Mouse (Mus musculus) cerebellum, adult 11 months (tissue): Measurements from ENCODE around the gene Smad3.
A peak's percentile ranks its signal among the peaks of the same experiment; 100 is the strongest.

Source experiments
- DNase-seq: peaks from one replicate; pipeline ENCODE4 v3.0.0; 2022

Smad3 gene

GRCm38 (mm10) chr9:63657167-63657566, 100.6 kb downstream of the Smad3 start:
- no peak for DNase-seq

- no peak for DNase-seq
Observed at GRCm38 (mm10) chr9:63655092-63655491, 102.7 kb downstream of the Smad3 start.

DNA sequence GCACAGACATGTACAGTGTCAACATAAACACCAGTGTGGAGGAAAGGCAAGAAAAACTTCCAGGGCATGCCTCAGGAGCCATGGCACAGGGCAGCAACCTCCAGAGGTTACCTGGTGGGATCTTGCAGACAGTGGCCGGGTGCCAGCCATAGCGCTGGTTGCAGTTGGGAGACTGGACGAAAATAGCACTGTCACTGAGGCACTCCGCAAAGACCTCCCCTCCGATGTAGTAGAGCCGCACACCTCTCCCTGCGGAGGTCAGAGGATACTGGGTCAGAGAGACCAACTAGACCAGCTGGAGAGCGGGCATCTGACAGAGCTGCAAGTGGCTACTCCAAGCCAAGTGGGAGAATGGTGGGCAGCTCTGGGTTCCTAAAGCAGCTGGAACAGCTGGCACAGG, 103.2 kb downstream of the Smad3 start:
- DNase-seq: no peak

DNA sequence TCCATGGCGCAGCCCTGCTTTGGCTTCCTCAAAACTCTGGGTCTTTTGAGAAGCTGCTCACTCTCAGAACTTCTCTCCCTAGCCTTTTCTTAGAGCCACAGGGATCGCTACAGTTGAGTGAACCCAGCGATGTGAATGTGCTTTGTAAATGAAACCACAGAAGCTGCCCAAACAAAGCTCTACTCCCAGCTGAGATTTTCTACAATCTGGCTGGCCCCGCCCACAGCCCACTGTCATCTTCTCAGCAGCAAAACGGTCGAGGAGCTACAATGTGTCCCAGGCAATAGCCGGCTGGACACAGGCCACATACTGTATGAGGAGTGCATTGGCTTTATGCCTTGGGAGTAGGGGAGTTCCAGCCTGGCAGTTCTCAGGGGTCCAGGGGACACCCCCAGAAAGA, 104.1 kb downstream of the Smad3 start:
- DNase-seq: no peak

DNA sequence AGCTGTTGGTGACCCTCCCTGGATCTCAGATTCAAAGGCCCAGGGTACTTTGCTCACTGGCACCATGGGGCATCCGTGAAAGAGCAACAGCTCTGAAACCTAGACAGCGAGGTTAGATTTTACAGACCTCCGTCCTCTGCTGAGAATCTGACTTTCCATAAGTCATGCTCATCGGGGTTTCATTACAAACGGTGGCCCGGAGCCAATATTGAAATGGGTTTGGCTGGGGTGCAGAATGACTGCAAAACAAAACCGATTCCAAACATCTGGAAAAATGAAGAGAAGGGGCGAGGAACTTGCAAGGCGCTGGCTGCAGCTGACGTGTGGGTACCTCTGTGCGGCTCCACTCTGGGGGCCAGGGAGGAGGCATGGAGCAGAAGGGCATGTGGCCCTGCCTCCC, 106.2 kb downstream of the Smad3 start:
- no peak for DNase-seq

DNA sequence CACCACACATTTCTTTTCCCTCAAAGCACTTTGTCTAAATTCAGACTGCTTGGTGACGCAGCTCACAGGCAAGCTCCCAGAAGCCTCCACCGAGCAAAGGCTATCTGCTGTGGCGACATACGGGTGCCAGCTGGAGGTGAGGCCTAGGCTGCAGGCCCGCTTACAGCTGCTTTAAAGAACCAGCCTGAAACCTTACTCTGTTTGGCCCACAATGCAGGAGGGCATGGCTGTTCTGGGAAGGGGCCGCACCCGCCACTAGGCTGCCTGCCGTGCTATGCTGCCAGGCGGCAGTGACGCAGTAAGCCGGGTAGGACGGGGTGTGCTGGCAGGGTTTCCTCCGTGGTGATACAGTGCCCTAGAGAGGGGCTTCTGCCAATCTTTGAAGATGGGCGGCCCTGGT, 106.9 kb downstream of the Smad3 start:
- DNase-seq: peak; percentile 49

DNA sequence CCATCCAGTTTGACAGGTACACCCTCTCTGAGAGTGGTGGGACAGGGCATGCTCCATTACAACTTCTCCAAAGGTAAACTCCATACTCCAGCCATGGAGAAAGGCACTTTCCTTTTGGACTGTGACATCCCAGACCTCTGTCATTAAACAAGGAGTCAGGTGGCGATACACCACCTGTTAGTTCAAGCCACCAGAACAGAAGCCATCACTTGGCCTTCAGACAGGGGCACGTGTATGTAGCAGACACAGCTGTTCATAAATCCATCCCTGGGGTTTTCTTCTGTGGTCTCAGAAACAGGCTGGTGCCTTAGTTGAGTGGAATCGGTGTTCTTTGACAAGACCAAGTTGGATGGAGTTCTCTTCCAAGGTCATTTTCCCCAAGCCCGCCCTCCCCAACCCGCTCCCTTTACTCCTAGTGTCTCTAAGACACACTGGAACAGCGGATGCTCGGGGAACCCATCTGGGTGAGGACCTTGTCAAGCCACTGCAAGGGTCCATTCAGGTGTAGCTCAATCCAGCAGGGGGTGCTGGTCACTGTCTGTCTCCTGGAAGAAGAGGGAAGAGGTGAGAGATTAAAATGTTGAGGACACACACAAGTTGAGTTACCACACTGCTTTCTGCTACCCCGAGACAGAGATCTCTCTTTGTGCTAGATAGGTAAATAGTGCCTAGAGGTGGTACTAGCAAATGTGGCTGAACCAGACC, 107.8 kb downstream of the Smad3 start:
- DNase-seq: no peak

DNA sequence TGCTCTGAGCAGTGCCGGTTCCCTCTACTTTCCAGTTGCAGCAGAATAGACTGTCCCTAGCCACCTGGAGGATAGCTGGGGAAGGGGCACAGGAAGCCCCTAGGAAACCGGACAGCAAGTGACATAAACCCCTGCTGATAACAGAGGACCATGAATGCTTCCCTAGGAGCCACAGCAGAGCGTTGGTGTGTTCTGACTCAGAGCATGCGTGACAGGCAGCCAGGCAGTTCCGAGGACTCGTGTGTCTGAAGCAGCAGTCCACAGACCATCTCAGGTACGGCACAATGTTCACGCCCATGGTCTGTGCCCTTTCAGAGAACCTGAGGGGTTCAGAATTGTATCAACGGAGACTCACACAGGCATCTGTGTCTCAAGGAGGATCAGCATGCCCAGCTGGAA, 109.3 kb downstream of the Smad3 start:
- DNase-seq: no peak

DNA sequence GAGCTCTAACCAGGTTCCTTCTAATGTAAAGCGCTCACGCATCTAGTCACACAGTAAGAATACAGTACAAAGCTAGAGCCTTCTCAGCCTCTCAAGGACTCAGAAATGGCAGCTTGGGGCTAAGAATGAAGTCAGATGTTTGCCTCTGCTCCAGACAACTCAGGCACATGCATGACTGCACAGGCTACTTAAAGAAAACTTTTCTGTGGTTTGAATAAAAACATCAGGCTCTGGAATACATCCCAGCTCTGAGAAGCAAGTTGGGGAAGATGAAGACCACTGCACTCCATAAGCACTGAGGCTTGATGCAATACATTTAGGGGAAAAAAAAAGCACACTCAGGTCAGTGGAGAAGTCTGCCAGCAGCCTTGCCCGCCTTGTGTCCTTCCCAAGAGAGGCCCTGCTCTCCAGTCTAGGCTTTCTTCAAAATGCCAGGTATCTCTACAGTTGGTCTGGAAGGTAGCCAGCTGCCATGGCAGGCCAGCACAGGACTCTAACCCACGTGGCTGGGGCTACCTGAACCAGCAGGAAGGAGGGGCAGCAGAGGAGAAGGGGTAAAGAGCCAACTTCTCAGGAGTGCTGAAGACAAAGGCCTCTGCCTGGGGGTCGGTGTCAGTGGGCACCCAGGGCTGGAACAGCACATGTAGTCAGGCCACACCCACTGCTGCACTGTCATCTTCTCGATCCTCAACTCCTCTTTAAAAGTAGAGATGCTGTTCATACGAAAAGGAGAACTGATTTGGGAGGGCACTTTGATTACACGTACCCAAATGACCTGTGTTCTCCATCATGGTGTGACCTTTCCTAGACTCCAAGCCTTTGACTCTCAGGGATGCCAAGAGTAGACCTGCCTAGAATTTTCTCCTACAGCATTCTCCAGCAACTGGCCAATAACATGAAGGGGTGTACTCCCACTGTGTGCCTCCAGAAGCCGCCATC, 109.9 kb downstream of the Smad3 start:
- no peak for DNase-seq

DNA sequence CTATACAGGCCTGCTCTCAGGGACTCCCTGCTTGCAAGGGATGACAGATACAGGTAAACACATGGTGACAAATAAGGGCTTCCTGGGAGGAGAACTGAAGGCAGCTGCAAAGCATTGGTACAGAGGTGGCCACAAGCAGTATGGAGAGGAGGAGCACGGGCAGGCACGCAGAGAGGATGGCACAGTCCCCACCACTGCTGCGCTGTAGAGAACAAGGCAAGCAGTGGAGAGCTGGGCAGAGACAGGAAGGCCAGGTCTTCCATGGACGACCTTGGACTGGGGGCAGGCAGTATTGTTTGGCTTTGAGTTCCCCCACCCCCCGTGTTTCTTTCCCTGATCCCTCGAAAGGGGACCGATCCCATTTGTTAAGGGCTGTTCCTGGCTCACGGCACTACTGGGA, 112.7 kb downstream of the Smad3 start:
- no peak for DNase-seq

GRCm38 (mm10) chr9:63644011-63644410, 113.8 kb downstream of the Smad3 start:
- no peak for DNase-seq

- no peak for DNase-seq
Observed at GRCm38 (mm10) chr9:63641983-63642646, 115.7 kb downstream of the Smad3 start.

GRCm38 (mm10) chr9:63636113-63636512, 121.7 kb downstream of the Smad3 start:
- DNase-seq: no peak

DNA sequence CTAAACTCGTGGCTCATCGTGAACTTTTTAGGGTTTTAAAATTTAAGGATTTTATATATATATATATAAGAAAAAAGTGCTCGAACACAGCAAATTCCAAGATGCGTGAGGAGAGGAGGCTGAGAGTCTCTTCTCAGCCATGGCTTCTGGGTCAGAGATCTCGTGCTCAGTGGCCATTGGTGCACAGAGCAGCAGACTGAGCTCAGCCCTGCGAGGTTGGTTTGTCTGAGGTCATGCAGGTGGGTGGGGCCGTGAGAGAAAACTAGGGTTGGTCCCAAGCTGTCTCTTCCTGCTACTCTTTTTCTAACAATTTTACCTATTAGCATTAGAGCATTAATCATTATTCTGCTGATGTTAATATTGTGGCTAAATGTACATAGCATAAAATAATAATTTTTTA, 124.5 kb downstream of the Smad3 start:
- no peak for DNase-seq

DNA sequence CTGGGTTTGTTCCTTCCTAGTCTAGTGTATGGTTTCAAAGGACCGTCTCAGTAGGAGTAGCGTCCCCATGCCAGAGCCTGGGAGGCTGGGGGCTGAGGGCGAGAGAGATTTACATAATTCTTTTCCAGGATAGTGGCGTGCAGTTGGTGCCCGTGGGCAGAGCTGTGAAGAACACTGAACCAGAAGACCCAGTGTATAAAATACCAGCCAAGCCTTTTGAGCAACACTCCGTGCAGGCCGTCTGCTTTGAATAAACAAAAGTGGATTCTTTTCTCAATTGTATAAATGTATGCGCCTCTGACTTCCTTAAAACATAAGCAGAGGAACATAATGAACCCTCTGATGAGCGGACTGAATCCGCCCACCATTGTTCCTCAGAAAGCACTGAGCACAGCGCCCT, 124.9 kb downstream of the Smad3 start:
- no peak for DNase-seq

DNA sequence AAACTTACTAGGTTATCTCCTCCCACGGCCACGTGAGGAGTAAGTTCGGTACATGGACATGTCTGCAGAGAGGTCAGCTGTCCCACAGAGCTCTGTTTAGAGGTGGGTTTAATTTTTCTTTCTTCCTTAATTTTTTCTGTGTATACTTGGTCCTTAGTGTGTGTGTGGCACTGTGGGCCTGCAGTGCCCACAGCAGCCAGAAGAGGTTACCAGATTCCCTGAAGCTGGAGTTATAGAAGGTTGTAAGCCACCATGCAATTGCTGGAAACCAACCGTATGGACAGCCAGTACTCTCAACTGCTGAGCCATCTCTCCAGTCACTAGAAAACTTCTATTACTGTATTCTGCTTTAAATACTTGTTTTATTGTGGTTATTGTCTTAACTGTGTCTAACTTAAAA, 125.7 kb downstream of the Smad3 start:
- no peak for DNase-seq

DNA sequence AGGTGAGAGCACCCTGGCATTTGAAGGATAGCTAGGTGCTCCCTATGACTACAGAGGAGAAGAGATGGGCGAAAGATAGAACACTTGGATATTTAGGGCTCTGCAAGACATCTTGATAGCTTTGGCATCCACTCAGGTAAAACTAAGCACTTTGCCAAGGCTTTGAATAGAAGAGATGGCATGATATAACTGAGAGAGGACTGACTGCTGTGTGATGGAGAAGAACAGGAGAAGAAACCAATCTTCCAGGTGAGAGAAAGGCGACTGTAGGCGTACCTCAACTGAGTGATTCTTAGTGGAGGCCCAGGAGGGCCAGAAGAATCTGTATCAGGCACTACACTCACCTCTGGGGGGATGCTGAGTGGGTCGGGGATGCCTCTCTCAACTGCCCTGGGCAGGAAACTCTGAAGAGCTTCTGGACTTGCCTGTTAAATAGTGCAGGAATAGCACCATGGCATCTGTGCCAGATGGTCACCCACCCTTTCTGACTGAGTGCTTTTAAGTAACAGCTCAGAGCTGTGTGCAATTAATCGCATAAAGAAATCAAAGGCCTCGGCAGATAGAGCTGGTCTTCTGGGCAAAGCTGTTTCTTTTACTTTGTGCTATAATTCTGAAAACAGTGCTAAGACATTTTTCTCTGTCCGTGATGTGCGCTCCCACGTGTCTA, 132.6 kb downstream of the Smad3 start:
- DNase-seq: no peak

DNA sequence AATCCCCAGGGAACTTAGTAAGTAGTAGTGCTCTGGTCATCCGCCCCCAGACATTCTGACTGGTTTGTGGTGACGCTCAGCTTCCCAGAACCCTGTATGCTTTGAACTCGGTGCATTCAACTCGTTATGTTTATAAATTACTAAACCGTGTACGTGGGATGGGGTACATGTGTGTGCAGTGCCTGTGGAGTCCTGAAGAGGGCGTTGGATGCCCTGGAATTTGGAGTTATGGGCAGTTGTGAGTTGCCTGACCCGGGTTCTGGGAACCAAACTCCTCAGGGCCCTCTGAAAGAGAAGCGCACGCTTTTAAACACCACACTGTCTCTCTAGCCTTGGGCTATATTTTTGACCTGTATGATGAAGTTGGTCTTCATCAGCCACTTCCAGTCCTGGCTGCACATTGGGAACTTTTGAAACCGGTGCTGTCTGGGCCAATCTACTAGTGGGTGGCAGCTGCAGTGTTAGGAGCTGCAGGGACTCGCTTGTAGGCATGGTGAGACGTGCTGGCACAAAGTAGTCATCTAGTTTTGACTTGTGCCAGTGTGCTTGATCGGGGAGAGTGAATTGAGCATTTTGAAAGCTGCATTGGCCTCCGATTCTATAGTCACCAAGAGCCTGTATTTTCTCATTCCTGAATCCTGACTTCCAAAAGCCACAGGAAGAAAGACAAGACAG, 133.8 kb downstream of the Smad3 start:
- no peak for DNase-seq

DNA sequence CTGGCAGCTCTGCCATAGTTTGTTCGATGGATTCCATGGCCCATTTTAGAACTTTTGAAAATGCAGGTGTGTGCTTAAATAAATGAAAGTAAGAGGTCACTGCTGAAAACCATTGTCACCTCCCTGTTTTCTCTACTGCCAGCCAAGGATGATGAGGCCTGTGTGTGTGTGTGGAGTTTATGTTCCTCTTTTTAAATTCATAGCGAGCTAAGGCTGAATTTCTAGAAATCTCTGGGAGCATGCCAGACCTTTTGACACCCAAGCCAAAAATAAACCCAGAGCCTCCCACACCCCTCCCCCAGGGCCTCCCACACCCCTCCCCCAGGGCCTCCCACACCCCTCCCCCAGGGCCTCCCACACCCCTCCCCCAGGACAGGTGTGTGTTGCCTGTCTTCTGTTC, 139.8 kb downstream of the Smad3 start:
- DNase-seq: no peak

DNA sequence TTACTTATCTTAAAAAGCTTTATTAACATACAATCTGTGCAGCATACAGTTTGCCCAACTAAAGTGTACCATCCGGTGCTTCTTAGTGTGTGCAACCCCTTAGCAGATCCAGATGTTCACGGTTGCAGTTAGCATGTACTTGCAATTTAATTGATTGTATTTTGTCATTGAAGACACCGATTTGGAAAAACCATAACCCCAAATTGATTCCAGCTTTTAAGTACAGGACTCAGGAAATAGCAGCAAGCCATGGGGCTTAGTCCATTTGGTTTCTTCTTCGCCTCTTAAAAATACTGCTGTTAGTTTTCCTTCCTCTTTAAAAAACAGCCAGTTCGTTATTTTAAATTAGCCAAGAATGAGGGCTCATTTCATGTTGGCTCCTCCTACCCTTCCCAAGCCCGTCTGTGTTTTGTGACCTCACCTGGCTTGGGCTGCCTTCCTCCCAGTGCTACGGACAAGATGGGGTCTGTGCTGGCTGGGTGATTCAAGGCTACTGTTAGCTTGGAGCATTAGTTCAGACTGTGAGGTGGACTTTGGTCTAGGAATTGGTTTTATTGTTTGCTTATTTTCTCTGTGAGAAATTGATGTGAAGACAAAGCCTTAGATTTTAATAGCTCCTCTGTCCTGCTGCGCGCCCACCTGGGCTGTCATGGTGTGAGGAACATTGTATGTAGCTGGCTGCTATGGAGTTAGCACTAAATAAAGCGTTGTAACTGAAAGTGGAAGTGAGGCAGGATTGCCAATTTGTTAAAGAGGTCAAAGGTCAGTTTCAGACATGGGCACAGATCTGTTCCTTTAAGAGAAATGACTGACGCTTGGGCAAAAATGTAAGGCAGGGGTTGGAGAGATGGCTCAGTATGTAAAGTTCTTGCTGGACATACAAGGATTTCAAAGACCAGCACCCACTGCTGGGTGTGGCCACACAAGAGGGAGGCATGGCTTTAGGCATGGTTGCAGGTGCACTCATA, 143.5 kb downstream of the Smad3 start:
- DNase-seq: no peak

- no peak for DNase-seq
Observed at GRCm38 (mm10) chr9:63613569-63613968, 144.2 kb downstream of the Smad3 start.
